Mouse (Mus musculus) embryonic facial prominence, embryonic 13.5 days (tissue): ENCODE data around the gene Ccl24. TPM values are rescaled to one million over a fixed set of nuclear protein-coding genes. Genes with fewer than 3 reads are reported as not detected.

Experiments used
- ATAC-seq: fragments of 200-750 bp; cut with Nextera tagmentation; 2 replicates; pipeline ENCODE4 v1.8.0; 2017; ENCODE audit warnings: low read depth; ENCODE audit not compliant: insufficient number of reproducible peaks, insufficient read depth, low FRiP score, low TSS enrichment
- H3K27ac ChIP-seq: fragments of 300-500 bp; sonication (generic); 2 replicates; pipeline ENCODE4 v1.5.1; 2015; ENCODE audit warnings: moderate library complexity, mild to moderate bottlenecking, inconsistent platforms
- H3K27me3 ChIP-seq: fragments of 300-500 bp; sonication (generic); 2 replicates; pipeline ENCODE4 v1.6.1; 2015; ENCODE audit warnings: mild to moderate bottlenecking, inconsistent platforms
- H3K36me3 ChIP-seq: fragments of 300-500 bp; sonication (generic); 2 replicates; pipeline ENCODE4 v1.6.1; 2015; ENCODE audit warnings: mild to moderate bottlenecking, inconsistent platforms
- H3K4me1 ChIP-seq: fragments of 300-500 bp; sonication (generic); 2 replicates; pipeline ENCODE4 v1.6.1; 2015; ENCODE audit warnings: inconsistent platforms
- H3K4me2 ChIP-seq: fragments of 300-500 bp; sonication (generic); 2 replicates; pipeline ENCODE4 v1.6.1; 2015; ENCODE audit warnings: moderate library complexity, mild to moderate bottlenecking, inconsistent platforms
- H3K4me3 ChIP-seq: fragments of 300-500 bp; sonication (generic); 2 replicates; pipeline ENCODE4 v1.5.1; 2015; ENCODE audit warnings: mild to moderate bottlenecking, inconsistent platforms
- H3K9ac ChIP-seq: fragments of 300-500 bp; sonication (generic); 2 replicates; pipeline ENCODE4 v1.6.1; 2015; ENCODE audit warnings: mild to moderate bottlenecking, inconsistent platforms
- H3K9me3 ChIP-seq: fragments of 300-500 bp; sonication (generic); 2 replicates; pipeline ENCODE4 v1.6.1; 2016; ENCODE audit warnings: inconsistent platforms
- WGBS: fragments of 180-500 bp; shearing (Covaris S2); methylation state at CpG from one replicate; pipeline ENCODE4 v1.1.7; 2015; ENCODE audit warnings: mixed read lengths; 5-methylcytosine and 5-hydroxymethylcytosine counted together
- polyA plus RNA-seq: library from polyadenylated mRNA; unstranded; fragments of >200 nt; fragmentation: Nextera tagmentation; extraction: Ambion mirVana; gene quantifications from 2 replicates; pipeline ENCODE4 v1.2.1, GENCODE M21; 2015

Ccl24 gene
- polyA plus RNA-seq, 1 experiment from 2014 or later, result 1.6 TPM

GRCm38 (mm10) chr5:135522111-135522722, 50.6 kb downstream of the Ccl24 start:
- H3K36me3 ChIP-seq, result peaks cover under 1% of the 10 kb centered on the region; the same call in 1 of the 2 replicates
- 61% methylated on average over 9 of the region's 9 CpGs for WGBS
- ATAC-seq, result no peak

More at GRCm38 (mm10) chr5:135522111-135522722, 50.6 kb downstream of the Ccl24 start:
- no peak overlapping the region for H3K9ac ChIP-seq
- H3K9me3 ChIP-seq, result no peaks in the 10 kb centered on the region
- H3K4me3 ChIP-seq, result no peak overlapping the region
- no peaks in the 10 kb centered on the region for H3K4me1 ChIP-seq
- H3K4me2 ChIP-seq, result no peak overlapping the region
- no peak overlapping the region for H3K27ac ChIP-seq
- no peaks in the 10 kb centered on the region for H3K27me3 ChIP-seq

Other genes starting within 250 kb of the Ccl24 start
- not detected in 2 replicates for gene Fkbp6, start 223.0 kb downstream of the Ccl24 start, polyA plus RNA-seq
- 0.14 TPM in 1 of 2 replicates, not detected in the other for gene Trim50, start 219.8 kb downstream of the Ccl24 start, polyA plus RNA-seq
- gene Nsun5, start 203.1 kb downstream of the Ccl24 start, polyA plus RNA-seq, result 38.8 and 44.3 TPM in 2 replicates
- 16.3 and 17.0 TPM in 2 replicates for gene Pom121, start 178.5 kb downstream of the Ccl24 start, polyA plus RNA-seq
- 34.6 and 37.9 TPM in 2 replicates for gene Hip1, start 27.9 kb downstream of the Ccl24 start, polyA plus RNA-seq
- gene Ccl26, start 9.5 kb downstream of the Ccl24 start, polyA plus RNA-seq, result not detected in 2 replicates
- gene Rhbdd2, start 59.6 kb upstream of the Ccl24 start, polyA plus RNA-seq, result 39.5 and 46.9 TPM in 2 replicates
- gene Por, start 97.0 kb upstream of the Ccl24 start, polyA plus RNA-seq, result 75.0 and 76.5 TPM in 2 replicates
- gene Tmem120a, start 171.4 kb upstream of the Ccl24 start, polyA plus RNA-seq, result 39.4 and 46.8 TPM in 2 replicates
- gene Styxl1, start 205.3 kb upstream of the Ccl24 start, polyA plus RNA-seq, result 0.31 TPM in 1 of 2 replicates, not detected in the other
- 432 and 479 TPM in 2 replicates for gene Mdh2, start 205.4 kb upstream of the Ccl24 start, polyA plus RNA-seq
- 1.1 and 1.5 TPM in 2 replicates for gene Srrm3, start 233.8 kb upstream of the Ccl24 start, polyA plus RNA-seq